Mouse (Mus musculus) skeletal muscle tissue, adult 2 months (tissue): ENCODE measurements around the gene Rbpj.

ENCODE experiments used
- DNase-seq: peaks from one replicate; pipeline ENCODE4 v3.0.0-alpha.2; 2012; ENCODE audit warnings: low read depth, low spot score

Gene Rbpj

GRCm38 (mm10) chr5:53590875-53591682 is 125.1 kb downstream of the Rbpj start:
- DNase-seq: no peak

- no peak for DNase-seq
Measured at GRCm38 (mm10) chr5:53591683-53592050, 125.7 kb downstream of the Rbpj start.

GRCm38 (mm10) chr5:53593080-53593688 is 127.2 kb downstream of the Rbpj start:
- DNase-seq: no peak

GRCm38 (mm10) chr5:53594274-53594673 is 128.3 kb downstream of the Rbpj start:
- DNase-seq: no peak

- no peak for DNase-seq
Measured at GRCm38 (mm10) chr5:53598510-53598909, 132.6 kb downstream of the Rbpj start.

- DNase-seq: no peak
Measured at GRCm38 (mm10) chr5:53599116-53599515, 133.2 kb downstream of the Rbpj start.

- DNase-seq: no peak
Measured at GRCm38 (mm10) chr5:53602194-53602593, 136.2 kb downstream of the Rbpj start.

GRCm38 (mm10) chr5:53605450-53605849 is 139.5 kb downstream of the Rbpj start:
- no peak for DNase-seq

- no peak for DNase-seq
Measured at GRCm38 (mm10) chr5:53607230-53607996, 141.5 kb downstream of the Rbpj start.

- no peak for DNase-seq
Measured at GRCm38 (mm10) chr5:53618844-53619243, 152.9 kb downstream of the Rbpj start.

- DNase-seq: no peak
Measured at GRCm38 (mm10) chr5:53632026-53632425, 166.1 kb downstream of the Rbpj start.

GRCm38 (mm10) chr5:53636795-53637194 is 170.8 kb downstream of the Rbpj start:
- DNase-seq: no peak

- no peak for DNase-seq
Measured at GRCm38 (mm10) chr5:53637206-53637605, 171.3 kb downstream of the Rbpj start.

- no peak for DNase-seq
Measured at GRCm38 (mm10) chr5:53638647-53639046, 172.7 kb downstream of the Rbpj start.

- DNase-seq: no peak
Measured at GRCm38 (mm10) chr5:53646669-53647068, 180.7 kb downstream of the Rbpj start.

GRCm38 (mm10) chr5:53647358-53647757 is 181.4 kb downstream of the Rbpj start:
- DNase-seq: no peak

- no peak for DNase-seq
Measured at GRCm38 (mm10) chr5:53656596-53656995, 190.6 kb downstream of the Rbpj start.

GRCm38 (mm10) chr5:53657925-53658324 is 192.0 kb downstream of the Rbpj start:
- no peak for DNase-seq

GRCm38 (mm10) chr5:53661508-53661907 is 195.6 kb downstream of the Rbpj start:
- DNase-seq: no peak

GRCm38 (mm10) chr5:53662413-53662812 is 196.5 kb downstream of the Rbpj start:
- no peak for DNase-seq

GRCm38 (mm10) chr5:53663665-53664064 is 197.7 kb downstream of the Rbpj start:
- no peak for DNase-seq

- DNase-seq: no peak
Measured at GRCm38 (mm10) chr5:53668021-53668420, 202.1 kb downstream of the Rbpj start.
